11 mouse cellular contexts compared by ENCODE assay signal in genomic region chr2:80275136-80275535, GRCm38 (mm10). TPM values are rescaled to one million over a fixed set of nuclear protein-coding genes. Genes with fewer than 3 reads are reported as not detected.
A peak's percentile ranks its signal among the peaks of the same experiment; 100 is the strongest.
DNase-seq lines count a peak whose midpoint lies in the region; ATAC-seq and TF ChIP-seq lines count a peak whose summit lies in the region.
"Had no signal": no experiment of that assay in that cellular context is flagged by ENCODE, and none has a peak within 500 bp of the region (broad histone marks: within the 10 kb centered on the region; RNA-seq: fewer than 3 reads in every experiment).

No protein-coding gene starts in this region.

- WGBS in liver, adult 2 months: 47% methylated on average over 2 of the region's 2 CpGs
- WGBS in midbrain, embryonic 14.5 days: 50% methylated on average over 2 of the region's 2 CpGs

- H3K9me3 ChIP-seq in midbrain, embryonic 14.5 days (ENCODE audit: control insufficient read depth, low read length): no peaks in the 10 kb centered on the region
- H3K9me3 ChIP-seq: G1E; heart, embryonic 13.5 days had no signal

- no peaks in the 10 kb centered on the region for H3K79me2 ChIP-seq in liver, adult 2 months (ENCODE audit: control insufficient read depth, insufficient read depth, low read length)

- no peaks in the 10 kb centered on the region for H3K36me3 ChIP-seq in liver, adult 2 months (ENCODE audit: control insufficient read depth, insufficient read depth, low read length)
- no peaks in the 10 kb centered on the region for H3K36me3 ChIP-seq in midbrain, embryonic 14.5 days (ENCODE audit: control insufficient read depth, insufficient read depth, low read length)
- H3K36me3 ChIP-seq: G1E; heart, embryonic 13.5 days had no signal

- H3K9ac ChIP-seq in liver, adult 2 months (ENCODE audit: low read depth, low read length): no peak overlapping the region
- no peak overlapping the region for H3K9ac ChIP-seq in midbrain, embryonic 14.5 days (replicated peaks; ENCODE audit: low read length)
- H3K9ac ChIP-seq: heart, embryonic 13.5 days had no signal

- no peak overlapping the region for H3K4me3 ChIP-seq in liver, adult 2 months (ENCODE audit: insufficient read depth, low read depth, low read length)
- no peak overlapping the region for H3K4me3 ChIP-seq in midbrain, embryonic 14.5 days (replicated peaks; ENCODE audit: low read depth, low read length)
- H3K4me3 ChIP-seq: heart, embryonic 13.5 days had no signal

- no peak overlapping the region for H3K27ac ChIP-seq in liver, adult 2 months (replicated peaks; ENCODE audit: insufficient read depth, low read depth, low read length)
- no peak overlapping the region for H3K27ac ChIP-seq in midbrain, embryonic 14.5 days (replicated peaks; ENCODE audit: low read depth, low read length)
- H3K27ac ChIP-seq: heart, embryonic 13.5 days; macrophage had no signal

- H3K27me3 ChIP-seq in liver, adult 2 months (ENCODE audit: control insufficient read depth, insufficient read depth, low read length): no peaks in the 10 kb centered on the region
- H3K27me3 ChIP-seq in midbrain, embryonic 14.5 days (ENCODE audit: control insufficient read depth, insufficient read depth, low read length): no peaks in the 10 kb centered on the region
- H3K27me3 ChIP-seq: heart, embryonic 13.5 days had no signal

- no peak overlapping the region for H3K4me2 ChIP-seq in midbrain, embryonic 14.5 days (ENCODE audit: low read length)
- H3K4me2 ChIP-seq: heart, embryonic 13.5 days had no signal

- DNase-seq in cerebellum, adult 18-20 months: peak; percentile 8 to 27
- DNase-seq in cerebellum, adult 11-12 months: no peak
- peak; percentile 49 for DNase-seq in liver, adult 2 months (ENCODE audit: extremely low read depth, low read depth, low spot score)
- DNase-seq in liver: no peak
- DNase-seq in brain, adult 2 months (ENCODE audit: low read depth, low spot score): peak; percentile 74
- DNase-seq in hindlimb bud, embryonic 11.5 days (ENCODE audit: extremely low spot score, low read depth, low spot score): peak; percentile 28
- peak; percentile 74 for DNase-seq in midbrain, embryonic 14.5 days
- DNase-seq in spleen, postnatal 4 days (ENCODE audit: low spot score in 2 of 2): no peak

- ATAC-seq in midbrain, embryonic 14.5 days (ENCODE audit: low FRiP score, low TSS enrichment): no peak

- TF ChIP-seq POLR2A in liver, adult 2 months (IDR thresholded peaks at IDR 0.05; ENCODE audit: extremely low read depth, insufficient read depth, low read length): no peak

- no peaks in the 10 kb centered on the region for H3K4me1 ChIP-seq in liver, adult 2 months (ENCODE audit: control insufficient read depth, insufficient read depth, low read length)
- H3K4me1 ChIP-seq in midbrain, embryonic 14.5 days (ENCODE audit: control insufficient read depth, insufficient read depth, low read length): no peaks in the 10 kb centered on the region

- peak; percentile 49 for TF ChIP-seq CTCF in liver, adult 2 months (IDR thresholded peaks at IDR 0.05; ENCODE audit: low read depth, low read length)

RNA-seq across cellular contexts. Expression of gene Prdx6b, which starts 17.1 kb away (rescaled TPM):
- total RNA-seq in liver, adult 2 months (2014; rRNA removed): not detected in 2 replicates
- polyA plus RNA-seq in liver, adult 2 months (2012; rRNA removed): not detected in 2 replicates
- not detected in 2 replicates for polyA plus RNA-seq in midbrain, embryonic 14.5 days (2014; fragmentation: Nextera tagmentation; extraction: Ambion mirVana)
- total RNA-seq: G1E had no signal
- polyA plus RNA-seq: G1E; heart, embryonic 13.5 days; macrophage had no signal

RNA-seq across cellular contexts. Expression of gene Dnajc10, which starts 40.1 kb away (rescaled TPM):
- total RNA-seq in liver, adult 2 months (2014; rRNA removed): 22.5 and 22.8 TPM in 2 replicates
- polyA plus RNA-seq in liver, adult 2 months (2012; rRNA removed): 6.8 and 7.0 TPM in 2 replicates
- polyA plus RNA-seq in midbrain, embryonic 14.5 days (2014; fragmentation: Nextera tagmentation; extraction: Ambion mirVana): 58.9 and 80.5 TPM in 2 replicates

Comparison
In these comparisons a context has a peak if more than half of its experiments do, and no peak if none do; other contexts are left out.
1. DNase-seq: peak in cerebellum, adult 18-20 months (2 of 2), liver, adult 2 months (single experiment), brain, adult 2 months (single experiment), hindlimb bud, embryonic 11.5 days (single experiment) and midbrain, embryonic 14.5 days (single experiment); none in cerebellum, adult 11-12 months (single experiment), liver (single experiment) and spleen, postnatal 4 days (0 of 2).